ENCODE assay signal across 19 mouse cellular contexts in the genomic region with DNA sequence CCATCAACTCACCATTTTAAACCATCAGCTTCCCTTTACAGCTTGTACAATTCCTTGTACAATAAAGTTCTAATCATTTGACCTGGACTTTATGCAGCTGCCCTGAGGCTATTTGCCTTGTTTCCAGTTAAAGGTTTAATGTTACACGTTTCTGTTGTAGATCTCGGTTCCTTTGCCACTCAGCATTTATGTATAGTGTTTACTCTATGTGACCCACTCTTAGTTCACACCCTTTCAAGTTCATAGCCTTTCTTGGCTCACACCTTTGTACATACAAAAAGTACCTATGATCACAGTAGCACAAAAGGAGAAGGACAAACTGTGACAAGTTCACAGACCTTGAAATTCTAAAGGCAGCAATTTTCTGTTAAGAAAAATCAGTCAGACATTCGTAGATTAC.
"Had no signal": no experiment of that assay in that cellular context is flagged by ENCODE, and none has a peak within 500 bp of the region (broad histone marks: within the 10 kb centered on the region; RNA-seq: fewer than 3 reads in every experiment).

No protein-coding gene starts in this region.

- DNase-seq: liver, embryonic 13.5 days; liver, postnatal 0 days; lung, adult 2 months; lung, postnatal 14 days; lung, postnatal 36 days; right cerebral cortex, postnatal 25 days; right cerebral cortex, postnatal 4 days; spleen, adult 18-20 months; thymus, adult 18-20 months; thymus, postnatal 14 days; thymus, postnatal 36 days had no signal

- H3K9ac ChIP-seq: liver, embryonic 13.5 days; liver, embryonic 15.5 days; liver, postnatal 0 days; lung, embryonic 15.5 days; midbrain, embryonic 13.5 days; midbrain, embryonic 15.5 days; neural tube, embryonic 12.5 days had no signal

- H3K27ac ChIP-seq: liver, embryonic 13.5 days; liver, embryonic 15.5 days; lung, embryonic 15.5 days; macrophage; midbrain, embryonic 13.5 days; midbrain, embryonic 15.5 days; neural tube, embryonic 12.5 days had no signal

- H3K4me2 ChIP-seq: liver, embryonic 13.5 days; liver, embryonic 15.5 days; lung, embryonic 15.5 days; midbrain, embryonic 11.5 days; midbrain, embryonic 13.5 days; midbrain, embryonic 15.5 days; neural tube, embryonic 12.5 days had no signal

- H3K27me3 ChIP-seq: liver, embryonic 13.5 days; liver, embryonic 15.5 days; lung, embryonic 15.5 days; megakaryocyte, embryonic 14.5 days; midbrain, embryonic 13.5 days; midbrain, embryonic 15.5 days; neural tube, embryonic 12.5 days had no signal

- ATAC-seq: liver, postnatal 0 days; midbrain, embryonic 13.5 days; midbrain, embryonic 15.5 days had no signal

- H3K9me3 ChIP-seq: liver, embryonic 13.5 days; liver, embryonic 15.5 days; lung, embryonic 15.5 days; megakaryocyte, embryonic 14.5 days; midbrain, embryonic 13.5 days; midbrain, embryonic 15.5 days; neural tube, embryonic 12.5 days had no signal

- H3K4me3 ChIP-seq: liver, embryonic 13.5 days; liver, embryonic 15.5 days; lung, embryonic 15.5 days; megakaryocyte, embryonic 14.5 days; midbrain, embryonic 13.5 days; midbrain, embryonic 15.5 days; neural tube, embryonic 12.5 days had no signal

- H3K4me1 ChIP-seq: liver, embryonic 13.5 days; liver, embryonic 15.5 days; lung, embryonic 15.5 days; midbrain, embryonic 13.5 days; midbrain, embryonic 15.5 days; neural tube, embryonic 12.5 days had no signal
